Mouse (Mus musculus) bone marrow macrophage, adult 2 months (primary cell): Measurements from ENCODE around the gene Ifnz.
"Not testable (repeated sequence)": the region's sequence is repeated elsewhere in the genome, so short reads cannot be mapped to it uniquely, and the experiment has no call there.

Source experiments
- CTCF ChIP-seq: IDR thresholded peaks from 2 replicates; pipeline ENCODE4 v1.5.1; 2012; ENCODE audit warnings: low read depth, mild to moderate bottlenecking, low read length, moderate library complexity
- POLR2A ChIP-seq: IDR thresholded peaks from 2 replicates; pipeline ENCODE4 v1.6.1; 2012; ENCODE audit warnings: mild to moderate bottlenecking, low read depth, low read length, borderline replicate concordance

DNA sequence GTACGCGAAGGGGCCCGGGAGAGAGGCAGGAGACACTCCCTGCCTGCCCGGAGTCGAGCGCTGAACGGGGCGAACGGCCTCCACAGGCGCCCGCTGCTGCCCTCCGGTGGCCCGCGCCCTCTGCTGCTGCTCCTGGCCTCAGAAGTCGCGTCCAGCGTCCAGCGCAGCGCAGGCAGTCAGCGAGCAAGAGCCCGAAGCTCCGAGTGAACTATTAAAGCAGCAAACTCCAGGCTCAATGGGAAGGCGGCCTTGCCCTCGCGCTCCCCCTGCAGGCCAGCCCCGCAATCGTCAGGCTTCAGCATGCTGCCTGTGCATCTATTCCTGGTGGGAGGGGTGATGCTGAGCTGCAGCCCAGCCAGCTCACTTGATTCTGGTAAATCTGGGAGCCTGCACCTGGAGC is 3.5 kb downstream of the Ifnz start, which contains the start of gene Gm13276:
- TF ChIP-seq POLR2A, CTCF: not testable (repeated sequence)
